Mouse (Mus musculus) left cerebral cortex, adult 2 months (tissue): ENCODE measurements at regions not wholly inside any gene's neighbourhood (a gene's known extent, or its start where the extent isn't known, plus 50 kb on each side); places are given as distances from the start of the nearest gene placed in this dataset.

ENCODE experiments used
- DNase-seq, 2 experiments: peaks; one replicate each; pipeline ENCODE4 v3.0.0; 2021 to 2022; ENCODE audit warnings: low spot score in 2 of 2, mixed read lengths in 1 of 2; ENCODE audit errors: extremely low spot score in 1 of 2
- H3K27ac ChIP-seq: fragments of 200-600 bp; 2 replicates; pipeline ENCODE4 v1.8.1; 2022
- H3K4me3 ChIP-seq: fragments of 200-600 bp; 2 replicates; pipeline ENCODE4 v1.8.1; 2022
- CTCF ChIP-seq: fragments of 200-600 bp; IDR thresholded peaks from 2 replicates; pipeline ENCODE4 v1.8.1; 2022; ENCODE audit warnings: antibody characterized with exemption, mild to moderate bottlenecking, moderate library complexity
- intact Hi-C: fragments of 180-260 bp; cut with DNase I; formaldehyde crosslinking; loops from one replicate; pipeline ENCODE4 v1.15.1; 2025

DNA sequence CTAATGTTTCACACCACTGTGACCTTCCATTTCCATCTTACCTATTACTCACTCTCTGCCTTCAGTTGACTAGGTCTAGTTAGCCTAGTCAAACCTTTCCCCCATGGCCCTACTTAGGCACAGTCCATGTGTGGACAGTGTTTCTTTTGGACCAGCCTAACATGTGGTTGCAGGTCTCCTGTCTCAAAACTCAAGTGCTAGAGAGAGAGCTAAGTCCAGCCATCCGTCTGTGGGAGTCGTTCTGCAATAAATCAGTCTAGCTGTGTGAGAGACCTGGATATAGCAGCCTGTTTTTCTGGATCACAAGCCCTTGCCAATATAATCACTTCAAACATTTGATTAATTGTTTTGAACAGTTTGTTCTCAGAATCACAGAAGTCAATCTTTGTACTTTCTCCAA, 57.2 kb upstream of the Arhgef26 start:
- intact Hi-C loops, result no loop called here
- Histone ChIP-seq H3K27ac (no peak overlapping the region), H3K4me3 (no peak overlapping the region)
- no peak for DNase-seq
- TF ChIP-seq CTCF, result no peak
